Mouse (Mus musculus): ENCODE measurements around the gene D930048N14Rik. TPM values are rescaled to one million over a fixed set of nuclear protein-coding genes. Genes with fewer than 3 reads are reported as not detected.
"Not testable (repeated sequence)": the region's sequence is repeated elsewhere in the genome, so short reads cannot be mapped to it uniquely, and the experiment has no call there.

Gene D930048N14Rik
- 1.2 and 1.4 TPM in 2 replicates for polyA plus RNA-seq (2015; fragmentation: Nextera tagmentation; extraction: Ambion mirVana)

DNA sequence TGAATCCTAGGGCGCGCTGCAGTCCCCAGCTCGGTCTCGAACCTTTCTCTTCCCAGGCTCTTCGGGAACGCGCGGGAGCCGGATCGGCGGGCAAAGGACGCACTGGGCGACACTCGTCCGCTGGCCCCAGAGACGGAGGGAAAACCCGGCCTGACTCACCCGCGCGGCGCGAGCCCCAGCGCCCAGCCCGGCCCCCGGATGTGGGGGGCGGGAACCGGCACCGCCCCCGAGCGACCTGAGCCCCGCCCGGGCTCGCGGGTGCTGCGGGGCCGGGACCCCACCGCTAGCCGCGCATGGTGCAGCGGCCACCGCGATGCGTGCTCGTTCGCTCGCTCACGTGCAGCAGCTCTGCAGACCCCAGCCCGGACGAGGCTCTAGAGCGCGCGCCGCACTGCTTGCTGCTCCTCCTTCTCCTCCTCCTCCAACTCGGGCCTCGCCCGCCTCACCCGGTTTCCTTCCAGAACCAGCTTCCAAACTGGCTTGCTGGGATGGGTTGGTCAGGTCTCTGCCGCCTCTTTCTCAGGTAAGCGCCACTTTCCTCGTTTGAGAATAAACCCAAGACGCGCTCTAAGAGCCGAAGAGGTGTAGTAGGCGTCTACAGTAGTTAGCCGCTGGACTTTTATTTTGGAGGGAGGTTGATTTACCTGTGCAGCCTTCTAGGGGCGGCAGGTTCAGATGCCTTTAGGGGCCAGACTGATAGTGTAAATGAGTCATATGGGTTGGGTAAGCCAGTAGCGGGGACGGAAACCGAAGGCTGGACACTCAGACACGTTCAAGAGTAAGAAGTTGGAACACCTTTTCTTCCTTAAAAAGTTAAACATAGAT, at the start of gene D930048N14Rik, which contains the start of gene N4bp3:
TSS of gene D930048N14Rik (plus strand) at position 264 of the 825 bp plus-strand sequence.
TSS of gene N4bp3 (minus strand) at position 152 of the 825 bp plus-strand sequence.
- Histone ChIP-seq H3K4me2 (peak within 1 kb of the TSS; percentile 97), H3K4me3 (peak within 1 kb of the TSS; percentile 66), H3K9ac (peak within 1 kb of the TSS; percentile 72), H3K36me3 (no peaks in the 10 kb centered on the region), H3K27ac (replicated peaks) (peak within 1 kb of the TSS; percentile 6), H3K4me1 (replicated peaks) (peaks cover 24% of the 10 kb centered on the region), H3K9me3 (no peaks in the 10 kb centered on the region), H3K27me3 (peaks cover 7% of the 10 kb centered on the region; the same call in 1 of the 2 replicates)
- peak; percentile 76 for ATAC-seq (ENCODE audit: low FRiP score, low read depth)
- WGBS: under 1% methylated on average over 63 of the region's 70 CpGs

GRCm38 (mm10) chr11:51602253-51602652, 48.5 kb upstream of the D930048N14Rik start:
- H3K27me3 ChIP-seq: no peaks in the 10 kb centered on the region
- H3K4me2 ChIP-seq: no peak overlapping the region
- peaks cover 35% of the 10 kb centered on the region for H3K4me1 ChIP-seq (replicated peaks)
- 95% methylated on average over 3 of the region's 3 CpGs for WGBS
- no peak overlapping the region for H3K9ac ChIP-seq
- no peak for ATAC-seq (ENCODE audit: low FRiP score, low read depth)
- peaks cover 75% of the 10 kb centered on the region for H3K36me3 ChIP-seq
- H3K9me3 ChIP-seq: no peaks in the 10 kb centered on the region
- no peak overlapping the region for H3K4me3 ChIP-seq
- no peak overlapping the region for H3K27ac ChIP-seq (replicated peaks)

- Histone ChIP-seq H3K9ac (peak overlapping the region; percentile 98), H3K4me2 (peak overlapping the region; percentile 72), H3K27me3 (no peaks in the 10 kb centered on the region), H3K4me3 (peak overlapping the region; percentile 88), H3K4me1 (replicated peaks) (peaks cover 39% of the 10 kb centered on the region), H3K9me3 (no peaks in the 10 kb centered on the region), H3K36me3 (peaks cover 40% of the 10 kb centered on the region), H3K27ac (replicated peaks) (peak overlapping the region; percentile 95)
- peak; percentile 60 for ATAC-seq (ENCODE audit: low FRiP score, low read depth)
- under 1% methylated on average over 81 of the region's 81 CpGs for WGBS
Measured at GRCm38 (mm10) chr11:51605602-51606446, 44.9 kb upstream of the D930048N14Rik start.

DNA sequence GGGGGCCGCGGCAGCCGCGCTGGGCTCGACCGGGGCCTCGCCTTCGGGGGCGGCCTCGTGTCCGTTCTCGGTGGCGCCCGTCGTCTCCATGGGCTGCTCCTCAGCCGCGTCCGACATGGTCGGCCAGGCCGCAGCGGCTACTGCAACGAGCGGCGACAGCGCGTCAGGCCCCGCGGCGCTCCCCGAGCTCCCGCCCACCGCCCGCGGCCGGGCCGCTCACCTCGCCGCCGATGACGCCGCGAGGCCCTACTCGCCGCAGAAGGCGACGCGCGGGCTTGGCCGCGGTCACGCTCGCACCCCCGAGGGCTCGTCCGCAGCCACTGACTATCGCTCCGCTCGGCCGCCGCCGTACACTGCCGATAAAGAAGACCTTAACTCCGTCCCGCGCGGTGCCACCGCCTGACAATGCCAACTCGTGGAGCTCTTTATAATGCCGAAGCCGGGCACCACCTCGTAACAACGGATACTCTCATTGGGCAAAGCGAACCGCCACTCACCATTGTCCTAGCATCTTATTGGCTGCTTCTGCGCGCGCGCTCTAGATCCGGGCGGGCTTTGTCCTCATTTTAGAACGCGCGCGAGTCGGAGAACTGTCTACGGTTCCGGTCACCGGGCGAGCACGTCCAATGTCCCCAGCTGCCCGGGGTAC, 44.2 kb upstream of the D930048N14Rik start, which contains the start of gene Hnrnpab:
TSS of gene Hnrnpab (minus strand) at position 401 of the 649 bp plus-strand sequence.
- Histone ChIP-seq H3K4me2 (peak within 1 kb of the TSS; percentile 75), H3K27ac (replicated peaks) (peak within 1 kb of the TSS; percentile 95), H3K4me3 (peak within 1 kb of the TSS; percentile 88), H3K27me3 (no peaks in the 10 kb centered on the region), H3K9ac (peak within 1 kb of the TSS; percentile 98), H3K4me1 (replicated peaks) (peaks cover 39% of the 10 kb centered on the region), H3K36me3 (peaks cover 32% of the 10 kb centered on the region), H3K9me3 (no peaks in the 10 kb centered on the region)
- WGBS: under 1% methylated on average over 90 of the region's 91 CpGs
- ATAC-seq (ENCODE audit: low FRiP score, low read depth): peak; percentile 96

DNA sequence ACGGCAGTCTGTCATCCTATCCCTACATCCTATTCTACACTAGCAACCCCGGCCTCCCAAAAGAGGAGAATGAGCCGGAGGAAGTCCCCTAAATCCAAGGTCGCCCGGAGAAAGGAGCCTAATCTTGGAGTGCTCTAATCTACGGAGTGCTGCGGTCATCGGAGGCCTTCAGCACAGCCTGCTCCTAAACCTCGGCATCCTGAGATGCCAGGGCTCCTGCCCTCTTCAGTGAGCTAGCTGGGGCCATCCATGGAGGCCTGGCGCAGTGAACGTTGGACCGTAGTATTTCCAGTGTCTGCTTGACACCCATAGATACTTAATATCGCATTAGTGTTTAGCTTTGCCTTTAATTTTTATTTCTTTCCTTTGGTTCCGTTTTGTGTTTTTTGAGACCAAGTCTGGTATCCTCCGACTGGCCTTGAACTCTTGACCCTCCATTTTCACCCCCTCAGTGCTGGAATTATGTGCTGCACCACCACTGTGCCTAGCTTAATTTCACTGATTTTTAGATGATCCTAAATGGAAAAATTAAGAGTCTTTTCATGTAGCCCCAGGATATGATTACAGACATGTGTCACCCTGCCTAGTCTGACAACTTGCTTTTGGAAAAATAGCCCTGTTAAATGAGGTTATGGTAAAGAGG, 43.5 kb upstream of the D930048N14Rik start:
- Histone ChIP-seq H3K4me1 (replicated peaks) (peaks cover 38% of the 10 kb centered on the region), H3K36me3 (peaks cover 26% of the 10 kb centered on the region), H3K4me2 (peak overlapping the region; percentile 75), H3K9ac (peak overlapping the region; percentile 82), H3K4me3 (peak overlapping the region; percentile 88), H3K27me3 (no peaks in the 10 kb centered on the region), H3K9me3 (no peaks in the 10 kb centered on the region), H3K27ac (replicated peaks) (peak overlapping the region; percentile 89)
- 11% methylated on average over 15 of the region's 15 CpGs for WGBS
- peak; percentile 69; the same call in 1 of the 2 replicates for ATAC-seq (ENCODE audit: low FRiP score, low read depth)

DNA sequence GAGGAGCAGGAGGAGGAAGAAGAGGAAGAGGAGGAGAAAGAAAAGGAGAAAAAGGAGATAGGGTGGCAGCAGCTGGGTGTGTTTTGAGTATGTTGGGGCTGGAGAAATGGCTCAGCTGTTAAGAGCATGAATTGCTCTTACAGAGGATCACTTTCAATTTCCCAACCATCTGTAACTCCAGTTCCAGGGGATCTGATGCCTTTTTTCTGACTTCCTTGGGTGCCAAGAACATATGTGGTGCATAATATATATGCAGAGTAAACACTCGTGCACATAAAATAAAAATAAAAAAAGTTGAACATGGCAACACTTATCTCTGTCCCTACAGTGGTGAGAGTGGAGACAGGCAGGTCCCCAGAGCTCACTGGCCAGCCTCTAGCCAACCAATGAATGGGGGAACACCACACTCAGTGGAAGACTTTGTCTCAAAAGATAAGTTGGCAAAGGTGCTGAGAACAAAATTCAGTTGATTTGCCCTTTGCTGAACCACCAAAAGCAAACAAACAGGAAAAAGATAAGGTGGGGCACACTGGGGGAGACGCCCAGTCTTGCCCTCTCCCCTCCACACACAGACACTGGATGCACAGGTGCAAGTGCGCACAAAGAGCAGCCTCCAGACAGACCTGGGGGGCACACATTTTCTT, 41.4 kb upstream of the D930048N14Rik start:
- no peak for ATAC-seq (ENCODE audit: low FRiP score, low read depth)
- no peak overlapping the region for H3K9ac ChIP-seq
- H3K27ac ChIP-seq (replicated peaks): no peak overlapping the region
- H3K4me2 ChIP-seq: no peak overlapping the region
- H3K4me1 ChIP-seq (replicated peaks): peaks cover 17% of the 10 kb centered on the region
- H3K4me3 ChIP-seq: no peak overlapping the region
- 84% methylated on average over 3 of the region's 3 CpGs for WGBS
- no peaks in the 10 kb centered on the region for H3K9me3 ChIP-seq
- H3K27me3 ChIP-seq: no peaks in the 10 kb centered on the region
- H3K36me3 ChIP-seq: peaks cover 4% of the 10 kb centered on the region

DNA sequence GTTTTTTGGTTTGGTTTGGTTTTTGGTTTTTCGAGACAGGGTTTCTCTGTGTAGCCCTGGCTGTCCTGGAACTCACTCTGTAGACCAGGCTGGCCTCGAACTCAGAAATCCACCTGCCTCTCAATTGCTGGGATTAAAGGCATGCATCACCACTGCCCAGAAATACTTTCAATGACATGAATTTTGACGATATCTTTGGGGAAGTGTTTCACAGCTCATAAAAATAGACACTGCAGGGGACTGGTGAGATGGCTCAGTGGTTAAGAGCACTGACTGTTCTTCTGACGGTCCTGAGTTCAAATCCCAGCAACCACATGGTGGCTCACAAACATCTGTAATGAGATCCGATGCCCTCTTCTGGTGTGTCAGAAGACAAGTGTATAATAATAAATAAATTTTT, 40.8 kb upstream of the D930048N14Rik start:
- not testable (repeated sequence) for H3K9me3 ChIP-seq; ATAC-seq (ENCODE audit: low FRiP score, low read depth); H3K27me3 ChIP-seq; H3K4me3 ChIP-seq; H3K27ac ChIP-seq (replicated peaks); H3K4me2 ChIP-seq; H3K36me3 ChIP-seq; H3K9ac ChIP-seq
- WGBS: 88% methylated on average over 5 of the region's 5 CpGs
- H3K4me1 ChIP-seq (replicated peaks): peaks cover 13% of the 10 kb centered on the region

DNA sequence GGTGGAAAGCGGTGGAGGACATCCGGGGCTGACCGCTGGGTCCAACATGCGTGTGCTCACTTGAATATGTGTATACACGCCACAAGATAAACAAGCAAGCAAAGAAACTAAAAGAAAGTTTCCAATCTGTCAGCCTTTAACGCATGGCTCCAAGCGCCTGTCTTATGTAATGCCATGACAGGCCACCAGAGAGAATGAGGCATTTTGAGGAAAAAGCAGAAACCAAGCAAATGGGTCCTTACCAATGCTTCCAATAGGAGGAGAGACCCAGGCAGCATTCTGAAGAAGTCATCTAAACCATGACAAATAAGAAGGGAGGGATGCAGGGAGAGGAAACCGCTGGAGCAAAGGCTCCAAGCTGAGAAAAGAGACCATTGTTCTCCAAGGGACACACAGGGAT, 36.5 kb upstream of the D930048N14Rik start:
- Histone ChIP-seq H3K9ac (no peak overlapping the region), H3K27ac (replicated peaks) (no peak overlapping the region), H3K4me2 (no peak overlapping the region), H3K27me3 (no peaks in the 10 kb centered on the region), H3K4me3 (no peak overlapping the region), H3K36me3 (no peaks in the 10 kb centered on the region), H3K9me3 (no peaks in the 10 kb centered on the region), H3K4me1 (replicated peaks) (peaks cover 14% of the 10 kb centered on the region)
- no peak for ATAC-seq (ENCODE audit: low FRiP score, low read depth)
- 83% methylated on average over 8 of the region's 8 CpGs for WGBS

- Histone ChIP-seq H3K4me3 (peak overlapping the region; percentile 35), H3K27ac (replicated peaks) (0 out of 2 replicates have a peak overlapping the region, but pooled peaks have one; percentile 6)
Measured at GRCm38 (mm10) chr11:51615129-51615528, 35.6 kb upstream of the D930048N14Rik start.

DNA sequence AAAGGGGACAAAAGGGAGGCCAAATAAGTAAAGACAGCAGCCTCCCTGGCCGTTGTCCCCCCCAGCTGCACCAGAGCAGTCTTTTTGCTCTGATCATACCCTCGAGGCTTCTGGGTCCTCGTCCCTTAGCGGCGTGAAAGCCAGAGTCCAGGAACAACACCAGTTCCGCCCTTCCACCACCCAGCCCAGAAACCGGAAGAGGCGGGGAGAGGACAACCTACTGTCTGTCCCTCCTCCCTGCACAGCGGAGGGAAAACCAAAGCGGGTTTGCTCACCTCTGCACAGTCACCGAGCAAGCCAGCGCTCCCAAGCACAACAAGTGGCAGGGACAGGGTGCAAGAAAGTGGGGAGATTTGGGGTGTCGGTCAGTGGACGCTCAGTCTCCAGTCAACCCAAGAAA, 35.2 kb upstream of the D930048N14Rik start:
- WGBS: 6% methylated on average over 14 of the region's 14 CpGs
- peaks cover 21% of the 10 kb centered on the region for H3K4me1 ChIP-seq (replicated peaks)
- H3K36me3 ChIP-seq: no peaks in the 10 kb centered on the region
- H3K4me3 ChIP-seq: peak overlapping the region; percentile 35
- H3K27me3 ChIP-seq: no peaks in the 10 kb centered on the region
- H3K27ac ChIP-seq (replicated peaks): 0 out of 2 replicates have a peak overlapping the region, but pooled peaks have one; percentile 6
- no peak for ATAC-seq (ENCODE audit: low FRiP score, low read depth)
- H3K4me2 ChIP-seq: peak overlapping the region; percentile 60
- no peaks in the 10 kb centered on the region for H3K9me3 ChIP-seq
- H3K9ac ChIP-seq: peak overlapping the region; percentile 42

More at GRCm38 (mm10) chr11:51615129-51615528, 35.6 kb upstream of the D930048N14Rik start:
- peak overlapping the region; percentile 60 for H3K4me2 ChIP-seq
- no peak for ATAC-seq (ENCODE audit: low FRiP score, low read depth)
- H3K4me1 ChIP-seq (replicated peaks): peaks cover 16% of the 10 kb centered on the region
- peak overlapping the region; percentile 42; the same call in 1 of the 2 replicates for H3K9ac ChIP-seq
- H3K9me3 ChIP-seq: no peaks in the 10 kb centered on the region
- WGBS: 49% methylated on average over 7 of the region's 7 CpGs
- no peaks in the 10 kb centered on the region for H3K36me3 ChIP-seq
- H3K27me3 ChIP-seq: no peaks in the 10 kb centered on the region
